ENCODE assay signal across 9 mouse cellular contexts in genomic region chr1:157439973-157440641, GRCm38 (mm10). TPM values are rescaled to one million over a fixed set of nuclear protein-coding genes. Genes with fewer than 3 reads are reported as not detected.
A peak's percentile ranks its signal among the peaks of the same experiment; 100 is the strongest.
DNase-seq lines count a peak whose midpoint lies in the region; ATAC-seq lines count a peak whose summit lies in the region.
"Had no signal": no experiment of that assay in that cellular context is flagged by ENCODE, and none has a peak within 500 bp of the region (broad histone marks: within the 10 kb centered on the region; RNA-seq: fewer than 3 reads in every experiment).

No protein-coding gene starts in this region.

- peak overlapping the region; percentile 27 for H3K4me2 ChIP-seq in kidney, embryonic 16.5 days (replicated peaks; ENCODE audit: low read depth, low read length)
- 0 out of 2 replicates have a peak overlapping the region, but pooled peaks have one; percentile 13 for H3K4me2 ChIP-seq in limb, embryonic 11.5 days (ENCODE audit: low read depth, severe bottlenecking)
- peak overlapping the region; percentile 39 for H3K4me2 ChIP-seq in neural tube, embryonic 15.5 days

- peaks cover 3% of the 10 kb centered on the region; the same call in 1 of the 2 replicates for H3K4me1 ChIP-seq in kidney, embryonic 16.5 days (ENCODE audit: insufficient read depth, low read length)
- H3K4me1 ChIP-seq in embryonic facial prominence, embryonic 10.5 days: peaks cover 39% of the 10 kb centered on the region
- peaks cover 10% of the 10 kb centered on the region for H3K4me1 ChIP-seq in limb, embryonic 11.5 days (ENCODE audit: control insufficient read depth, insufficient read depth, low read length)
- peaks cover 35% of the 10 kb centered on the region for H3K4me1 ChIP-seq in neural tube, embryonic 15.5 days

- H3K9me3 ChIP-seq in kidney, embryonic 16.5 days (ENCODE audit: low read length): no peaks in the 10 kb centered on the region
- no peaks in the 10 kb centered on the region for H3K9me3 ChIP-seq in embryonic facial prominence, embryonic 10.5 days
- no peaks in the 10 kb centered on the region for H3K9me3 ChIP-seq in limb, embryonic 11.5 days (ENCODE audit: control insufficient read depth, low read length)
- no peaks in the 10 kb centered on the region for H3K9me3 ChIP-seq in neural tube, embryonic 15.5 days (replicated peaks)

- no peak for ATAC-seq in kidney, embryonic 16.5 days (ENCODE audit: low FRiP score, low TSS enrichment)
- ATAC-seq in limb, embryonic 11.5 days (ENCODE audit: insufficient number of reproducible peaks, low FRiP score, low TSS enrichment, low read depth): no peak
- peak; percentile 21; the same call in 1 of the 2 replicates for ATAC-seq in neural tube, embryonic 15.5 days (ENCODE audit: low FRiP score)
- ATAC-seq in granulocyte monocyte progenitor cell, adult 5-6 weeks (replicated peaks; ENCODE audit: poor library complexity, severe bottlenecking): no peak

- no peak overlapping the region for H3K4me3 ChIP-seq in kidney, embryonic 16.5 days (ENCODE audit: low read length)
- H3K4me3 ChIP-seq in embryonic facial prominence, embryonic 10.5 days: peak overlapping the region; percentile 26
- H3K4me3 ChIP-seq in limb, embryonic 11.5 days (ENCODE audit: low read depth, low read length): no peak overlapping the region
- H3K4me3 ChIP-seq in neural tube, embryonic 15.5 days (replicated peaks): peak overlapping the region; percentile 8
- H3K4me3 ChIP-seq: erythroblast, embryonic 14.5 days had no signal

- H3K36me3 ChIP-seq in kidney, embryonic 16.5 days (ENCODE audit: insufficient read depth, low read length): no peaks in the 10 kb centered on the region
- H3K36me3 ChIP-seq in embryonic facial prominence, embryonic 10.5 days (replicated peaks): no peaks in the 10 kb centered on the region
- H3K36me3 ChIP-seq in limb, embryonic 11.5 days (ENCODE audit: control insufficient read depth, insufficient read depth, low read length): no peaks in the 10 kb centered on the region
- H3K36me3 ChIP-seq in neural tube, embryonic 15.5 days: no peaks in the 10 kb centered on the region

- DNase-seq in kidney, postnatal 25 days: no peak
- peak; percentile 49 for DNase-seq in embryonic facial prominence, embryonic 10.5 days (ENCODE audit: low spot score)
- no peak for DNase-seq in limb, embryonic 11.5 days (ENCODE audit: low spot score)
- DNase-seq in lung, postnatal 4 days: no peak
- DNase-seq in spleen, postnatal 36 days (ENCODE audit: low spot score in 2 of 2): no peak

- H3K9ac ChIP-seq in kidney, embryonic 16.5 days (replicated peaks; ENCODE audit: low read length): no peak overlapping the region
- no peak overlapping the region for H3K9ac ChIP-seq in limb, embryonic 11.5 days (ENCODE audit: low read length)
- H3K9ac ChIP-seq in neural tube, embryonic 15.5 days (replicated peaks): no peak overlapping the region

- no peaks in the 10 kb centered on the region for H3K27me3 ChIP-seq in kidney, embryonic 16.5 days (ENCODE audit: insufficient read depth, low read length)
- H3K27me3 ChIP-seq in embryonic facial prominence, embryonic 10.5 days (replicated peaks; ENCODE audit: low read depth, poor library complexity, severe bottlenecking): peaks cover 17% of the 10 kb centered on the region
- H3K27me3 ChIP-seq in limb, embryonic 11.5 days (ENCODE audit: control insufficient read depth, insufficient read depth, low read length): no peaks in the 10 kb centered on the region
- no peaks in the 10 kb centered on the region for H3K27me3 ChIP-seq in neural tube, embryonic 15.5 days (replicated peaks)

- no peak overlapping the region for H3K27ac ChIP-seq in kidney, embryonic 16.5 days (ENCODE audit: low read length)
- peak overlapping the region; percentile 40 for H3K27ac ChIP-seq in embryonic facial prominence, embryonic 10.5 days (replicated peaks)
- no peak overlapping the region for H3K27ac ChIP-seq in limb, embryonic 11.5 days (replicated peaks; ENCODE audit: low read depth, low read length)
- H3K27ac ChIP-seq in neural tube, embryonic 15.5 days (replicated peaks): no peak overlapping the region

- 12% methylated on average over 14 of the region's 14 CpGs for WGBS in kidney, embryonic 16.5 days
- WGBS in embryonic facial prominence, embryonic 10.5 days: 3% methylated on average over 14 of the region's 14 CpGs
- WGBS in limb, embryonic 11.5 days: 3% methylated on average over 14 of the region's 14 CpGs
- 5% methylated on average over 14 of the region's 14 CpGs for WGBS in neural tube, embryonic 15.5 days

RNA-seq across cellular contexts. Expression of gene Cryzl2, which starts 18.3 kb away (rescaled TPM):
- 28.7 TPM in 2 replicates for polyA plus RNA-seq in kidney, embryonic 16.5 days (2015; fragmentation: Nextera tagmentation; extraction: Ambion mirVana)
- 5.4 and 8.1 TPM in 2 replicates for polyA plus RNA-seq in embryonic facial prominence, embryonic 10.5 days (2016; fragmentation: Nextera tagmentation; extraction: Ambion mirVana)
- polyA plus RNA-seq in limb, embryonic 11.5 days (2014; fragmentation: Nextera tagmentation; extraction: Ambion mirVana): 6.4 and 8.6 TPM in 2 replicates
- polyA plus RNA-seq in neural tube, embryonic 15.5 days (2015; fragmentation: Nextera tagmentation; extraction: Ambion mirVana): 6.5 and 8.6 TPM in 2 replicates
- total RNA-seq in granulocyte monocyte progenitor cell, adult 5-6 weeks (2014; fragmentation: Nextera tagmentation): 25.8 and 26.5 TPM in 2 replicates
- total RNA-seq in granulocyte monocyte progenitor cell, adult 5-6 weeks (2017): 10.6 and 18.9 TPM in 2 replicates

RNA-seq across cellular contexts. Expression of gene Rasal2, which starts 27.7 kb away (rescaled TPM):
- 6.9 and 8.0 TPM in 2 replicates for polyA plus RNA-seq in kidney, embryonic 16.5 days (2015; fragmentation: Nextera tagmentation; extraction: Ambion mirVana)
- polyA plus RNA-seq in embryonic facial prominence, embryonic 10.5 days (2016; fragmentation: Nextera tagmentation; extraction: Ambion mirVana): 8.0 and 9.0 TPM in 2 replicates
- 7.0 and 8.0 TPM in 2 replicates for polyA plus RNA-seq in limb, embryonic 11.5 days (2014; fragmentation: Nextera tagmentation; extraction: Ambion mirVana)
- polyA plus RNA-seq in neural tube, embryonic 15.5 days (2015; fragmentation: Nextera tagmentation; extraction: Ambion mirVana): 34.2 and 39.1 TPM in 2 replicates
- 1.3 and 2.0 TPM in 2 replicates for total RNA-seq in granulocyte monocyte progenitor cell, adult 5-6 weeks (2014; fragmentation: Nextera tagmentation)
- total RNA-seq in granulocyte monocyte progenitor cell, adult 5-6 weeks (2017): 2.2 and 2.3 TPM in 2 replicates
- polyA plus RNA-seq: erythroblast, embryonic 14.5 days had no signal

Comparison
In these comparisons a context has a peak if more than half of its experiments do, and no peak if none do; other contexts are left out.
1. H3K4me3 ChIP-seq: peak in embryonic facial prominence, embryonic 10.5 days (single experiment) and neural tube, embryonic 15.5 days (single experiment); none in kidney, embryonic 16.5 days (single experiment) and limb, embryonic 11.5 days (single experiment).
2. Peak in every context shown above with its lines, with median percentiles within 50 percentile points of each other: H3K4me2 ChIP-seq.